Mouse (Mus musculus): ENCODE results near the gene Mcrs1. TPM values are rescaled to one million over a fixed set of nuclear protein-coding genes. Genes with fewer than 3 reads are reported as not detected.

Gene Mcrs1
- total RNA-seq, 2 experiments from 2014 or later, result 22.1 to 25.2 TPM

GRCm38 (mm10) chr15:99215741-99216463, 35.9 kb downstream of the Mcrs1 start:
- no peak for DNase-seq (ENCODE audit: low spot score)

- no peak for DNase-seq (ENCODE audit: low spot score)
Observed at GRCm38 (mm10) chr15:99214941-99215340, 36.8 kb downstream of the Mcrs1 start.

GRCm38 (mm10) chr15:99213183-99213582, 38.6 kb downstream of the Mcrs1 start:
- no peak for DNase-seq (ENCODE audit: low spot score)

GRCm38 (mm10) chr15:99205959-99206358, 45.8 kb downstream of the Mcrs1 start:
- DNase-seq (ENCODE audit: low spot score), result no peak

- DNase-seq (ENCODE audit: low spot score), result no peak
Observed at GRCm38 (mm10) chr15:99198761-99199160, 53.0 kb downstream of the Mcrs1 start.

GRCm38 (mm10) chr15:99195043-99195442, 56.7 kb downstream of the Mcrs1 start:
- DNase-seq (ENCODE audit: low spot score), result no peak

GRCm38 (mm10) chr15:99194358-99194757, 57.4 kb downstream of the Mcrs1 start:
- DNase-seq (ENCODE audit: low spot score), result no peak

Other genes with a start within 250 kb of the Mcrs1 start
- gene Tuba1c, start 222.1 kb downstream of the Mcrs1 start, total RNA-seq (2021), result 1 to 10 TPM; 5.4 to 9.9 TPM
- gene Prph, start 196.8 kb downstream of the Mcrs1 start, total RNA-seq (2021), result under 1 TPM; 0.43 to 0.88 TPM
- gene Troap, start 177.4 kb downstream of the Mcrs1 start, total RNA-seq (2021), result under 1 TPM in 1 of 2 experiments, not detected in 1; 0.21 TPM
- not detected for gene C1ql4, start 164.1 kb downstream of the Mcrs1 start, total RNA-seq (2021)
- under 1 TPM in 1 of 2 experiments, not detected in 1; 0.19 TPM for gene Dnajc22, start 158.8 kb downstream of the Mcrs1 start, total RNA-seq (2021)
- 1 to 10 TPM; 3.8 to 4.6 TPM for gene Spats2, start 126.0 kb downstream of the Mcrs1 start, total RNA-seq (2021)
- not detected for gene Kcnh3, start 27.1 kb downstream of the Mcrs1 start, total RNA-seq (2021)
- gene Prpf40b, start 43.1 kb upstream of the Mcrs1 start, total RNA-seq (2021), result 10 to 100 TPM; 21.9 to 25.4 TPM
- gene Fam186b, start 43.9 kb upstream of the Mcrs1 start, total RNA-seq (2021), result not detected
- 1 to 10 TPM; 4.2 to 7.7 TPM for gene Fmnl3, start 118.5 kb upstream of the Mcrs1 start, total RNA-seq (2021)
- gene Tmbim6, start 140.9 kb upstream of the Mcrs1 start, total RNA-seq (2021), result 100 to 1,000 TPM; 197 to 208 TPM
- 1 to 10 TPM; 1.6 to 1.9 TPM for gene Nckap5l, start 205.8 kb upstream of the Mcrs1 start, total RNA-seq (2021)
- gene Bcdin3d, start 222.8 kb upstream of the Mcrs1 start, total RNA-seq (2021), result 1 to 10 TPM; 4.2 to 5.1 TPM

Data from gastrocnemius, adult 18-20 months (tissue).